Mouse (Mus musculus) hematopoietic multipotent progenitor cell, adult 10-12 weeks (in vitro differentiated cells): ENCODE data around the gene Mcm2. TPM values are rescaled to one million over a fixed set of nuclear protein-coding genes. Genes with fewer than 3 reads are reported as not detected.

ENCODE experiments used
- polyA plus RNA-seq: library from polyadenylated mRNA; stranded (reverse); fragments of >175 nt; gene quantifications from 2 replicates; pipeline ENCODE4 v1.2.3, GENCODE M21; 2012; ENCODE audit warnings: low replicate concordance

The Mcm2 gene
- 127 and 204 TPM in 2 replicates for polyA plus RNA-seq

DNA sequence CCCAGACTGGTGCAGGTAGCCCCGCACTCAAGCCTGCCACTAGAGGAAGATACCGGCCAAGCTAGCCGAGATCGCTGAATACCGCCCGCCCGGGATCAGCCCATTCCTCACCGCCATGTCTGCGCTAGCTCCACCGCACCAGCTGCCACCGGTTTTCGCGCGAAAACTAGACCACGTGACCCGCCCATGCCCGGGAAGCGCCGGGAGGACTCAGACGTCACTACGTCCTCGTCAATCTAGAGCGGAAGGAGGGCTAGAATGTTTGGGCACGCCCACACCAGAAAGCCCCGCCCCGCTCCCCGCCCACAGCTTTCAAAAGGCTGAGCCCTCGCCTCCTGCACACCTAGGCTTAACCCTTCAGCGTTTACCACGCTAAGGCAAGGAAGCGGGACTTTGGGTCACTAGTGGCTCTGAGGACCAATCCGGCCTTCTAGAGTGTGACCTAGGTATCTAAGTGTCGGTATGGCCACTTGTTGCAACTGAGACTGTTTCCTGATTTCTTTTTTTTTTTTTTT lies at the start of gene Mcm2:
TSS of gene Mcm2 (minus strand) at position 247 of the 515 bp plus-strand sequence.

GRCm38 (mm10) chr6:88901947-88902820 lies 3.6 kb upstream of the Mcm2 start, which contains the start of gene Tpra1:
Tpra1 (plus strand) TSS chr6:88902251.

DNA sequence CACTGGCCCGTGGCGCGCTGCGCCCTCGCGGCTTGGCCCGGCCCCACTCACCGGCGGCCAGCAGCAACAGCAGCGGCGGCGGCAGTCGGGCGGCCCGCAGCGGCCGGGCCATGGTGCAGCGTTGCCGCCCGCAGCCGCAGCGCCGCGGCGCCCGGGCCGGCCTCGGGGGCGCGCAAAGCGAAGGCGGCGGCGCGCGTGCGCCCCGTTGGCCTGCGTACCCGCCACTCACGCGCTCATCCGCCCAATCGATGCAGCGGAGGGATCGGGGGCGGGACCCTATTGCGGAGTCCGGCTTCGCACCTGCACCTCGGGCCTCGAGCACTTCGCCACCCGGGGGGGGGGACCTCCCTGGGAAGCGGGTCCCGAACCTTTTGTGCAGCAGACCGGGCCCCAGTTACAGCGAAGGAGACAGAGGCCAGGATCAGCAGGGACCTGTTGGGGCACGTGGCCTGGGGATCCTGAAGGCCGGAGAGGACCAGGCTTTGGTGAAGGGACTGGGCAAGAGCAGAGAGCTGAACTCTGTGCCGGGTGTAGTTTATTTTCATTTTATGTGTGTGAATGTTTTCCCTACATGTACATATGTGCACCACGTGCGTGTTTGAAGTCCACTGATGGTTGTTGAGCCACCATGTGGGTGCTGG lies 23.6 kb downstream of the Mcm2 start, which contains the start of gene Podxl2:
TSS of gene Podxl2 (minus strand) at position 177 of the 641 bp plus-strand sequence.

GRCm38 (mm10) chr6:88841781-88842689 lies 56.5 kb downstream of the Mcm2 start, which contains the start of gene Abtb1:
Abtb1 (minus strand) TSS chr6:88841984.

Other genes with a start within 250 kb of the Mcm2 start
- gene Mgll, start 174.4 kb downstream of the Mcm2 start, polyA plus RNA-seq = 6.2 and 19.7 TPM in 2 replicates
- 51.5 and 60.5 TPM in 2 replicates for gene Abtb1, start 56.8 kb downstream of the Mcm2 start, polyA plus RNA-seq
- gene Podxl2, start 23.7 kb downstream of the Mcm2 start, polyA plus RNA-seq = 0.86 and 1.3 TPM in 2 replicates
- 167 and 235 TPM in 2 replicates for gene Tpra1, start 3.5 kb upstream of the Mcm2 start, polyA plus RNA-seq